Mouse (Mus musculus): ENCODE data around the gene Rp9.

DNA sequence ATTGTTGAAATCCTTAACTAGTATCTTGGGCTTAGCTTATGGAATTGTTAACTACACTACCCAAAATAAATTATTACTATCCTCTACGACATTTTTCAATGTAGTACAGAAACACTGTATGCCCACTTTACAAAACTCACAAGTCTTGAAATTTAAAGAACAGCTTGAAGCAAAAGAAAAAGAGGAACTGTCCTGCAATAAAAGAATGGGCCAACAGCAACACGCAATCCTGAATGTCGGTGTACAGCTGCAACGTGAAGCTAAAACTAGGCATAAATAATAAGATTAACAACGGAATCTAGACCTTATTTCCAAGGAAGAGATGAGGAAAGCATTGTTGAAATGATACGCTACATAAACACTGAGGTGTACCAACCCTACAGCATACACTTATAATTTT lies 81.6 kb downstream of the Rp9 start:
- TF ChIP-seq CTCF (IDR thresholded peaks at IDR 0.05; ENCODE audit: borderline replicate concordance, extremely low read depth, insufficient read depth, insufficient read length) (no peak), POLR2A (IDR thresholded peaks at IDR 0.05; ENCODE audit: borderline replicate concordance, extremely low read depth, insufficient read depth, insufficient read length, poor library complexity, severe bottlenecking) (no peak)
